27 mouse cellular contexts compared by ENCODE assay signal in the genomic region with DNA sequence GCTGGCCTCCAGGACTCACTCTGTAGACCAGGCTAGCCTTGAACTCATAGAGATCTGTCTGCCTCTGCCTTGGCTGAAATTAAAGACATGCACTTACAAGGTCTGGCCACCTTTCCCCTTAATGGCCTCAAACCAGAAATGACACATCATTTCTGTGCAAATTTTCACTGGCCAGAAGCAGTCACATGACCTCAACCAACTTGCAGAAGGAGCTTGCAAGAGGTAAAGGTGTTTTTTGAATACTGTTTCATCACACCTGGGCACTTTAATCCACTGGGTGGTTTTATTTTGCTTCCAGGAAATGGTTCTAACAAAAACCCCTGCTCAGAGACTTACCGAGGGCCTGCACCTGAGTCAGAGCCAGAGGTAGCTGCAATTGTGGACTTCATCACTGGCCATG. TPM values are rescaled to one million over a fixed set of nuclear protein-coding genes. Genes with fewer than 3 reads are reported as not detected.
"Had no signal": no experiment of that assay in that cellular context is flagged by ENCODE, and none has a peak within 500 bp of the region (broad histone marks: within the 10 kb centered on the region; RNA-seq: fewer than 3 reads in every experiment).

No protein-coding gene starts in this region.

- H3K9me3 ChIP-seq: liver, embryonic 13.5 days; midbrain, embryonic 12.5 days; neural tube, embryonic 13.5 days had no signal

- H3K27me3 ChIP-seq: midbrain, embryonic 12.5 days; neural tube, embryonic 13.5 days had no signal

- H3K36me3 ChIP-seq: liver, embryonic 13.5 days; midbrain, embryonic 12.5 days; neural tube, embryonic 13.5 days had no signal

- ATAC-seq: midbrain, embryonic 16.5 days had no signal

- H3K27ac ChIP-seq: liver, embryonic 13.5 days; midbrain, embryonic 12.5 days; neural tube, embryonic 13.5 days; stomach, postnatal 0 days had no signal

- H3K4me2 ChIP-seq: liver, embryonic 13.5 days; midbrain, embryonic 12.5 days; neural tube, embryonic 13.5 days had no signal

- H3K9ac ChIP-seq: liver, embryonic 13.5 days; midbrain, embryonic 12.5 days; neural tube, embryonic 13.5 days had no signal

- H3K4me1 ChIP-seq: liver, embryonic 13.5 days had no signal

- H3K4me3 ChIP-seq: liver, embryonic 13.5 days; midbrain, embryonic 12.5 days; myocyte; neural tube, embryonic 13.5 days had no signal

- DNase-seq: kidney, adult 9 months; kidney, postnatal 14 days; kidney, postnatal 4 days; liver, embryonic 13.5 days; lung, adult 2 months; lung, postnatal 14 days; retina, postnatal 1 day; right cerebral cortex, postnatal 25 days; thymus, adult 2 months; thymus, postnatal 14 days had no signal

RNA-seq across cellular contexts. Expression of a gene that starts 9.0 kb away (rescaled TPM):
- total RNA-seq: layer of hippocampus, adult 18-20 months; layer of hippocampus, postnatal 14 days; left cerebral cortex, adult 8-10 months; left cerebral cortex, postnatal 14 days; megakaryocyte progenitor cell, adult 5-6 weeks; megakaryocyte-erythroid progenitor cell, adult 5-6 weeks; monocyte, adult 5-6 weeks; neutrophil, adult 5-6 weeks had no signal
- polyA plus RNA-seq: thymus, adult 2 months had no signal

RNA-seq across cellular contexts. Expression of a gene that starts 19.2 kb away (rescaled TPM):
- total RNA-seq: layer of hippocampus, adult 18-20 months; layer of hippocampus, postnatal 14 days; left cerebral cortex, adult 8-10 months; left cerebral cortex, postnatal 14 days; liver, adult 2 months; megakaryocyte progenitor cell, adult 5-6 weeks; megakaryocyte-erythroid progenitor cell, adult 5-6 weeks; monocyte, adult 5-6 weeks; neutrophil, adult 5-6 weeks had no signal
- polyA plus RNA-seq: liver, adult 2 months; liver, embryonic 13.5 days; liver, embryonic 16.5 days; lung, adult 2 months; lung, embryonic 16.5 days; midbrain, embryonic 16.5 days; myocyte; neural tube, embryonic 13.5 days; small intestine, adult 2 months; thymus, adult 2 months had no signal
